Mouse (Mus musculus) spleen, adult 2 months (tissue): Measurements from ENCODE around the gene Elmo2. TPM values are rescaled to one million over a fixed set of nuclear protein-coding genes. Genes with fewer than 3 reads are reported as not detected.

Source experiments
- DNase-seq, 2 experiments: peaks; one replicate each; pipeline versions ENCODE4 v3.0.0 to v3.0.0-alpha.2; 2012 to 2021; ENCODE audit warnings: low spot score in 2 of 2, low read depth in 1 of 2
- H3K27ac ChIP-seq: fragments of 200-500 bp; 2 replicates; pipeline ENCODE4 v1.5.1; 2012; ENCODE audit warnings: low read length, inconsistent platforms; ENCODE audit not compliant: insufficient read depth
- H3K27me3 ChIP-seq: fragments of 200-500 bp; 2 replicates; pipeline ENCODE4 v1.6.1; 2012; ENCODE audit warnings: mild to moderate bottlenecking, moderate library complexity, low read length, inconsistent platforms; ENCODE audit not compliant: control insufficient read depth, insufficient read depth
- H3K36me3 ChIP-seq: fragments of 200-500 bp; 2 replicates; pipeline ENCODE4 v1.6.1; 2012; ENCODE audit warnings: mild to moderate bottlenecking, low read length, inconsistent platforms; ENCODE audit not compliant: control insufficient read depth, insufficient read depth
- H3K4me1 ChIP-seq: fragments of 200-500 bp; 2 replicates; pipeline ENCODE4 v1.6.1; 2011; ENCODE audit warnings: inconsistent platforms; ENCODE audit not compliant: control insufficient read depth, insufficient read depth, insufficient read length
- H3K4me3 ChIP-seq: fragments of 200-500 bp; 2 replicates; pipeline ENCODE4 v1.5.1; 2011; ENCODE audit warnings: mild to moderate bottlenecking, inconsistent platforms; ENCODE audit not compliant: insufficient read depth, insufficient read length; ENCODE audit errors: extremely low read depth
- CTCF ChIP-seq: fragments of 200-500 bp; IDR thresholded peaks from 2 replicates; pipeline ENCODE4 v1.5.1; 2011; ENCODE audit warnings: mild to moderate bottlenecking, inconsistent platforms; ENCODE audit not compliant: insufficient read depth, insufficient read length, insufficient replicate concordance; ENCODE audit errors: extremely low read depth
- POLR2A ChIP-seq: fragments of 200-500 bp; IDR thresholded peaks from 2 replicates; pipeline ENCODE4 v1.6.1; 2011; ENCODE audit warnings: low read depth, low read length, inconsistent platforms
- WGBS: fragments of 180-500 bp; shearing (Covaris S2); methylation state at CpG from one replicate; pipeline ENCODE4 v1.1.7; 2018; 5-methylcytosine and 5-hydroxymethylcytosine counted together
- polyA plus RNA-seq: library from polyadenylated mRNA; depleted of rRNA; stranded (reverse); fragments of >200 nt; gene quantifications from 2 replicates; pipeline ENCODE4 v1.2.3, GENCODE M21; 2012; rRNA removed

Elmo2 gene
- polyA plus RNA-seq = 62.3 and 91.0 TPM in 2 replicates

GRCm38 (mm10) chr2:165326304-165327190 is at the start of gene Elmo2:
Elmo2 (minus strand) TSS chr2:165326479.
- under 1% methylated on average over 55 of the region's 55 CpGs for WGBS
- TF ChIP-seq CTCF (no peak), POLR2A (peak; percentile 53)
- Histone ChIP-seq H3K4me1 (peaks cover 16% of the 10 kb centered on the region; the same call in 1 of the 2 replicates), H3K27ac (peak within 1 kb of the TSS; percentile 81), H3K4me3 (peak within 1 kb of the TSS; percentile 79), H3K27me3 (no peaks in the 10 kb centered on the region), H3K36me3 (no peaks in the 10 kb centered on the region)
- DNase-seq = peak; percentile 97

- Histone ChIP-seq H3K36me3 (no peaks in the 10 kb centered on the region), H3K27me3 (no peaks in the 10 kb centered on the region), H3K4me3 (no peak overlapping the region), H3K4me1 (no peaks in the 10 kb centered on the region), H3K27ac (no peak overlapping the region)
- WGBS = 47% methylated on average over 4 of the region's 4 CpGs
- DNase-seq = no peak
- TF ChIP-seq CTCF = no peak
- no peak for TF ChIP-seq POLR2A
Measured at GRCm38 (mm10) chr2:165376001-165376400, 49.7 kb upstream of the Elmo2 start.

- TF ChIP-seq CTCF (no peak), POLR2A (no peak)
- Histone ChIP-seq H3K27me3 (no peaks in the 10 kb centered on the region), H3K27ac (no peak overlapping the region), H3K36me3 (no peaks in the 10 kb centered on the region), H3K4me1 (no peaks in the 10 kb centered on the region), H3K4me3 (no peak overlapping the region)
- no peak for DNase-seq
- WGBS = 86% methylated on average over 5 of the region's 5 CpGs
Measured at GRCm38 (mm10) chr2:165375478-165375877, 49.2 kb upstream of the Elmo2 start.

- H3K36me3 ChIP-seq = no peaks in the 10 kb centered on the region
- no peak overlapping the region for H3K27ac ChIP-seq
- TF ChIP-seq CTCF (no peak), POLR2A (no peak)
- 27% methylated on average over 3 of the region's 3 CpGs for WGBS
- H3K27me3 ChIP-seq = peaks cover 3% of the 10 kb centered on the region
- no peak for DNase-seq
- no peak overlapping the region for H3K4me3 ChIP-seq
- H3K4me1 ChIP-seq = no peaks in the 10 kb centered on the region
Measured at GRCm38 (mm10) chr2:165371066-165371465, 44.8 kb upstream of the Elmo2 start.

- TF ChIP-seq POLR2A (no peak), CTCF (no peak)
- Histone ChIP-seq H3K4me3 (no peak overlapping the region), H3K4me1 (no peaks in the 10 kb centered on the region), H3K36me3 (no peaks in the 10 kb centered on the region), H3K27ac (no peak overlapping the region), H3K27me3 (peaks cover 3% of the 10 kb centered on the region)
- DNase-seq = no peak
- 51% methylated on average over 3 of the region's 3 CpGs for WGBS
Measured at GRCm38 (mm10) chr2:165370348-165370747, 44.1 kb upstream of the Elmo2 start.

- WGBS = 20% methylated on average over 27 of the region's 27 CpGs
- TF ChIP-seq CTCF (no peak), POLR2A (no peak)
- H3K4me1 ChIP-seq = no peaks in the 10 kb centered on the region
- no peak for DNase-seq
- no peaks in the 10 kb centered on the region for H3K36me3 ChIP-seq
- peaks cover 3% of the 10 kb centered on the region for H3K27me3 ChIP-seq
- no peak within 1 kb of the TSS for H3K27ac ChIP-seq
- no peak within 1 kb of the TSS for H3K4me3 ChIP-seq
Measured at GRCm38 (mm10) chr2:165368496-165368895, 42.2 kb upstream of the Elmo2 start, which contains the start of gene Zfp663. Zfp663 (minus strand) TSS chr2:165368729.

- Histone ChIP-seq H3K27me3 (peaks cover 3% of the 10 kb centered on the region), H3K4me3 (no peak overlapping the region), H3K4me1 (no peaks in the 10 kb centered on the region), H3K27ac (no peak overlapping the region), H3K36me3 (no peaks in the 10 kb centered on the region)
- TF ChIP-seq CTCF (no peak), POLR2A (no peak)
- 2% methylated on average over 13 of the region's 13 CpGs for WGBS
- no peak for DNase-seq
Measured at GRCm38 (mm10) chr2:165367868-165368439, 41.7 kb upstream of the Elmo2 start.
